Mouse (Mus musculus) adipocyte (in vitro differentiated cells): ENCODE results near the gene Nadk2.

Experiments used
- DNase-seq: peaks from one replicate; pipeline ENCODE4 v3.0.0-alpha.2; 2016; ENCODE audit warnings: low spot score

The Nadk2 gene

GRCm38 (mm10) chr15:9070912-9071555, at the start of gene Nadk2:
Gene Nadk2 (plus strand): TSS chr15:9071260.
- peak; percentile 100 for DNase-seq

- DNase-seq = peak; percentile 30
Measured at GRCm38 (mm10) chr15:9055704-9056103, 15.4 kb upstream of the Nadk2 start.

DNA sequence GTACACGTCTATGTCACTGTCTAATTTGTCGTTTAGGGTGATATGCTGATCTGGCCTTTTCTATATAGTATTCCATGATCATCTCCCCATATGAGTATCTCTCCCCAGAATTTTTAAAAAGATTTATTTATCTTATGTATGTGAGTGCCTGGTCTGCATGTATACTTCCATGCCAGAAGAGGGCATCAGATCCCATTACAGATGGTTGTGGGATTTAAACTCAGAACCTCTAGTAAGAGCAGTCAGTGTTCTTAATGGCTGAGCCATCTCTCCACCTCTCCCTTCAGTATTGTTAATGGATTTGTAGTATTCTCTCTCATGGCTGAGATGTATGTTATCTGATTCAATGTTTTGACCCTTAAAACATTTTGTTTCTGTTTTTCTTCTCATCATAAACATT, 11.2 kb upstream of the Nadk2 start:
- no peak for DNase-seq

DNA sequence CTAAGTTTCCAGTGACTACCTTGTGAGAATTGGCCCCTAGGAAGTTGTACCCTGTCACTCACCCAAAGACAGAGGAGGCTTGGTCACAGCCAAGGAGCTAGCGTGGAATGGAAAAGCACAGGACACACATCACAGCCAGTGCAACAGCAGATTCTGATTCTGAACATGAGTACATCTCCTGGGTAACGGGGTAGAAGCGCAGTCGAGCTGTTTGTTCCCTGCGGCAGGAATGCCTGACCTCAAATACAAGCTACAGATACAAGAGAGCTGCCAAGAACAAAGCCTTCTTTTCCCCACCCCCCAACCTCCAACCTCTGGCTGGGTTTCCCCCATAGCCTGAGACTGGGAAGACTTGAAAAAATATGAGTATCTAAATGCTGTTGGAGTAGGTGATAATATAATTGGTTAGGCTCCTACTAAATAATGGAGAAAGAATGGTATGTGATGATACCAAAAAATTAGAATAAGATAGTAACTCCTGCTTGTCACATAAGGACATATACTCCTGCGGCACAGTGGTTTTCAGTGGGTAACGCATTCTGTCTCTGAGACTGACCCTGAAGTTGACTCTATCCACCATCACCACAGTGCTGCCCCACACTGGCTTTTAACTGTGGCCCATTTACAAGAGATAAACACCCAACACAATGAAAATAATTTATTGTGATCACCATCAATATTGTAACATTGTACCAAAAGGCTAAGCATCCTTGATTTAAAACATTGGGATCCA, 9.7 kb upstream of the Nadk2 start:
- no peak for DNase-seq

DNA sequence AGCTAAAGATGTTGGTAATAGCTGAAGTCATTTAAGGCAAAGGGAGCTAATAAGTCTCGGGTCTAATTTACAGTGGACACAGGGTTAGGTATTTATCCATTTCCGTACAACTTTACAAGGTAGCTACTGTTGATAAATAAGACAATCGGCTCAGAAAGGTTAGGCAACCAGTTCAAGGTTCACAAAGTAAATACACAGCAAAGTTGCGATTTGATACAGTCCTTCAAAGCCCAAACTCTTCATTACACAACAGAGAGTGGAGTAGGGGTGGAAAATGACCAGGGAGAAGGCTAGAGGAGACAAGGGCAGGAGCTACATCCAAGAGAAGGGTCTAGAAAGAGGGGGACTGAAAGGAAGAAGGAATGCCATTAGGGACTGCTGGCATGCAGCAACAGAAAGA, 2.2 kb upstream of the Nadk2 start:
- DNase-seq = no peak

- peak; percentile 59 for DNase-seq
Measured at GRCm38 (mm10) chr15:9070353-9070752, 707 bp upstream of the Nadk2 start.

DNA sequence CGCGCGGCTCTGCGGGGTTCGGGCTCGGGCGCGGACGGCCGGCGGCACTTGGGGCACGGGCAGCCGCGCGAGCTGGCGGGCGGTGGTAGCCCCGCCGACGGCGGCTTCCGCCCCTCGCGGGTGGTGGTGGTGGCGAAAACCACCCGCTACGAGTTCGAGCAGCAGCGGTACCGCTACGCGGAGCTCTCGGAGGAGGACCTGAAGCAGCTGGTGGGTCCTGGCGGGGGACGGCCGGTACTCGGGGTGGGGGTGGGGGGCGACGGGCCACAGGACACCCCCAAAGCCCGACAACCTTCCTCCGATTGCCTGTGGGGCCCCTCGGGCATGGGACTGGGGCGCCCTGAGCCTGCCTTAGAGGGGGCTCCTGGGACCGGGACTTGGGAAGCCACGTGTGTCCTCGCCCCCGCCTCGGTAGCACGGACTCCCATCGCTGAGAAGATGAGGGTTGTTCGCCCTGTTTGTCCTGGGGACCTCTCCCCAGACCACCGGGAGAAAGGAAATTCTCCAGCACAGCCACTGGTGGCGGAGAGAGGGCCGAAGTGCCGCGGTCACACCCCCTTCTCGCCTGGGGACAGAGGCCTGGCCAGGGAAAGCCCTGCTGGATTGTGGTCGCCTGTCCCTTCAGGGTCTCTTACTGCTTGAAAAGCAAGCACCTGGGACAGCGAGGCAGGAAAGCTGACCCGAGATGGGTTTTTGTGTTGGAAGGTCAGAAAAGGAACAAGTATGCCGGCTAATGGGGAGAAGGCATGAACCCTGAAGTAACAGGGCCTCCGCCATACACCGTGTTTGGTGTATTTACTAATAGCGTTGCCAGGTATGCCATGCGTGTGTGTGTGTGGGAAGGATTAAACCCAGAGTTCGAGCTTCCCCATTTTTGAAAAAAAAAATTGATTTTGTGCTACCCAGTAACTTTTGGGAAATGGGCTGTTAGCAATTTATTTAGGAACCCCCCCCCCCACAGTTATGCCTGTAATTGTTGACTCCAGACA, 790 bp downstream of the Nadk2 start:
- DNase-seq = peak; percentile 58

DNA sequence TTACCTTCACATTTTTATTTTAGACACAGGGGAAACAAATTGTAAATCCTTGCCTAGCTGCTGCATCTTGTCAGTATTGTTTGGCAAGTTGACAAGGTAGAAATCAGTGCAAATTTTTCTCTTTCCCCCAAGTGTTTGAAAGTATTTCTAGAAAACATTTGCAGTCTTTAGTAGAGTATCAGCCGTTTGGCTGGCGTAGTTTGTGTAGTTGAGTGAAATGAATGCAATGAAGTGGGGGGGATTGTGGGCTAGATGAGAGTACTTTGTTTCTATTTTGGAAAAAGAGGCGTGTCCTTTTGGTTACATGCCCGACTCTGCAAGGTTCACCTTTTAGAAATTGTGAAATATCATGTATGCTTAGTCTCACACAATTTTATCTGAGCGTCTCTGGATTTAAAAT, 1.6 kb downstream of the Nadk2 start:
- peak; percentile 65 for DNase-seq

DNA sequence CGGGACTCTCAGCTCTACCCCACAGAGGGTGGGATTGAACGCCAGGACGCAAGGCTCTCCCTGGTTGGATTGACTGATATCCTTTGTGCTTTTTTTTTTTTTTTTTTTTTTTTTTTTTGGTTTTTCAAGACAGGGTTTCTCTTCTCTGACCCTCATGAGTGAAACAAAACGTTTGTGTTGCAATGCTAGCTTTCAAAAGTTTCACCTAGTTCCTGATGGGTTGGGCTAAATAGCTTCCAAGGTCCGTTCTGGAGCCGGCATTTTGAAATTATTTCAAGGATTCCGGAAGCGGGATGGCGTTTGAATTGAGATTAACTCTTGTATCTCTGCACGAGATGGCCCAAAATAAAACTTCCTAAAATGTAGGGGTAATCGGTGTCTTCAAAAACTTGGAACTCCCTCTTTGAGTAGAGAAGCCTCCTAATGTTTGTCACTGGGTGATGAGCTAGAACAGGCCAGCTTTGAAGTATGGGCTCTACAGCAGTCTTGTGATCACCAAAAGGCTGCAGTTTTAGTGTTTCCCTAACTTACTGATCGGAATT, 2.1 kb downstream of the Nadk2 start:
- DNase-seq = no peak

DNA sequence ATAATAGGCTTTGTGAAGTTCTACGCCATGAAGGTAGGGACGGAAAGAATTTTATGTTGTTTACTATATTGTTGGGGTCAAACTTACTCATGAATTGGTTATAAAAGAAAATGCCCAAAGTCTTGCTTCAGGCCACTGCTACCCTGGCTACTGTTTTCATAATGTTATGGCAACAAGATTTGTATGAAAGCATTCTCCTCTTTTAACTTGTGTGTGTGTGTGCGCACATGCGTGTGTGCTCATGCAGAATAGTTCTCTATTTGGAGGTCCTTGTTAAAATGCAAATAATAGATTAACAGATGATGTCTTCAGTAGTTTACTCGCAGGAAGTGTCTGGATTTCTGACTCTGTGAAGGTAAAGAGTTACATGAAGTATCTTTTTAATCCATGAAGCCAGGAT, 2.6 kb downstream of the Nadk2 start:
- no peak for DNase-seq

GRCm38 (mm10) chr15:9074139-9074538, 3.1 kb downstream of the Nadk2 start:
- DNase-seq = peak; percentile 31

- peak; percentile 51 for DNase-seq
Measured at GRCm38 (mm10) chr15:9074671-9075070, 3.6 kb downstream of the Nadk2 start.

DNA sequence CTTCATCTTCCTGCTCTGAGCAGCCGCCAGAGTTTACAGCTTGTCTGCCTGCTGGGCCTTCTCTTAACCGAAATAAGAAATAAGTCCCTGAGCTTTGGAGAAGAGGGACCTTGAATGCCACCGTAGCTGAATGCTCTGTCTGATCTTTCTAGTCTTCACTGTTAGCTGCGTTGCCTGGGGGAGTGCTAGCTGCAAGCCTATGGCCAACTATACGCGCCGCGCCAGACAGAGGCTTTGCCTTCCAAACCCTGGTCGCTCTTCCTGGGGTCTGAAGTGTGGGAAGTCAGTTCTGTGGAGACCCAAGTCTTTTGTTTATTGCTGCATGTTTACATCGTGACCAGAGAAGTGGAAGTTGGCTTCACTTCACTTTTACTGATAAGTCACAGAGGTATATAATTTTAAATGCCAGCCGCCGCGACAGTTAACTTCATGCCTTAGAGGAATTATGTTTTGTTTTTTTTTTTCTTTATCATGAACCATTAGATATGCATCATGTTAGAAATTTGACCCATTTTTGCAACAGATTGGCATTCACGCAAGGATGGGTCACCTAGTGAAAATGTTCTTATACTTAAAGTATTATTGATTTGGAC, 4.6 kb downstream of the Nadk2 start:
- DNase-seq = no peak

GRCm38 (mm10) chr15:9078481-9079300, 7.6 kb downstream of the Nadk2 start:
- no peak for DNase-seq

- DNase-seq = no peak
Measured at GRCm38 (mm10) chr15:9079626-9080025, 8.6 kb downstream of the Nadk2 start.

- no peak for DNase-seq
Measured at GRCm38 (mm10) chr15:9080206-9080605, 9.1 kb downstream of the Nadk2 start.

- DNase-seq = no peak
Measured at GRCm38 (mm10) chr15:9081294-9081693, 10.2 kb downstream of the Nadk2 start.

DNA sequence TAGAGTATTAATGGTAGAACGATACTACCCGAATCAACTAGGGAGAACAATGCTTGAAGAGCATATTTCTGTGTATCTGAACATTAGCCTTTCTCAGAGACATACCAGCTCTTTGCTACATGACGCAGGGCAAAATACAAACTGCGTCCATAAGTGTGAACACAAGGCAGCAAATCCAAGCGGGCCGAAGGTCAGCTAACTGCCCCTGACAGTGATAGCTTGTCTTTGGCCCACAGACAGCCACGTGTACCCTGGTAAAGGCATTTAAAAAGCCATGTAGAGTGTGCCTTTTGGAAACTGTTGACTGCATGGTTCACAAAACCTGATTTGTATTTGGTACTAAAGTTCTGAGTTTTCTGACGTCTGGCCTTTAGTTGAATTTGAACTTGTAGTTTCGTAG, 11.7 kb downstream of the Nadk2 start:
- no peak for DNase-seq

- no peak for DNase-seq
Measured at GRCm38 (mm10) chr15:9086813-9087212, 15.8 kb downstream of the Nadk2 start.

DNA sequence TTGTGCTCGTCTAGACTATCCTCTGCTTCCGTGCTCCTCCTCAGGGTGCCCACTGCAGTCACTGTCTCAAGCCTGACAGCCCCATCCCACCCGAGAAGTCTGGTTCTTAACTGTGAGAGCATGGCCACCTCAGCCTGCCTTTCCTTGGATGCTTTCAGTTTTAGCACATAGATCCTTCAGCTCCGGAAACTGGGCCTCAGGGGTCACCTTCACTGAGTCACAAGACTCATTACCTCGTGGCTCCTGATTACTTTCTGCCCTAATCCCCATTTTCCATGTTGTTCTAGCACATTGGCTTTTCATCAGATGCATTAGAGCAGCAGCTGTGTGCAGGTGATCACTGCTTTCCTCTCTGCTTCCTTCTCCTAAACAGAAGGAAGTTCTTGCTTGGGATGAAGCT, 16.4 kb downstream of the Nadk2 start:
- no peak for DNase-seq
